Mouse (Mus musculus): Measurements from ENCODE around the gene Rhox4g. TPM values are rescaled to one million over a fixed set of nuclear protein-coding genes. Genes with fewer than 3 reads are reported as not detected.

Rhox4g gene
- not detected for total RNA-seq (2023)

GRCm38 (mm10) chrX:37651227-37651626 lies at the start of gene Rhox4g:
Gene Rhox4g (minus strand): TSS chrX:37651327.

GRCm38 (mm10) chrX:37673177-37673576 lies 22.1 kb upstream of the Rhox4g start, which contains the start of gene Rhox2h:
Gene Rhox2h (minus strand): TSS chrX:37673277.

DNA sequence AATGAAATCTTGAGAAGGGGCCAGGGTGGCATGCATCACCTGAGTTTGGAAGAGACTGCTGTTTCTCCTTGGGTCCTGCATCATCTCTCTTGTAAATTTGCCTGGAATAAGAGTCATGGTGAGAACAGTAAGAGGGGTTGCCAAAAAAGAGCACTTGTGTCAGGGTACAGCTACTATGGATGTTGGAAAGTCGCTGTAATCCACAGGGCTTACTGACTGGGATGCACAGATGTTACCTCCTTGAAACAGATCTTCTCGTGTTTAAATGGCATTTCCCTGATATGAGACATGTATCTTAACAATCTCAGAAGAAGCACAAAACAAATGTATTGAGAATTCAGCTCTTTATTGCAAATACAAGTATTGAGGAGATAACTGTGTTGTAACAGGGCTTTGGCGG lies 17.5 kb upstream of the Rhox4g start, which contains the start of gene Rhox3h:
Gene Rhox3h (minus strand): TSS at position 101 of the 400 bp plus-strand sequence.

GRCm38 (mm10) chrX:37643370-37643769 lies 7.8 kb downstream of the Rhox4g start, which contains the start of gene Rhox2g:
Gene Rhox2g (minus strand): TSS chrX:37643470.

GRCm38 (mm10) chrX:37628512-37628911 lies 22.6 kb downstream of the Rhox4g start, which contains the start of gene Rhox3g:
Gene Rhox3g (minus strand): TSS chrX:37628612.

GRCm38 (mm10) chrX:37607604-37608003 lies 43.5 kb downstream of the Rhox4g start, which contains the start of gene Rhox4f:
Gene Rhox4f (minus strand): TSS chrX:37607704.

Other genes starting within 250 kb of the Rhox4g start
- gene Rhox2b, start 239.3 kb downstream of the Rhox4g start, total RNA-seq (2023), result not detected
- gene Rhox4b, start 218.8 kb downstream of the Rhox4g start, total RNA-seq (2023), result not detected
- not detected for gene Rhox2c, start 197.6 kb downstream of the Rhox4g start, total RNA-seq (2023)
- not detected for gene Rhox3c, start 192.7 kb downstream of the Rhox4g start, total RNA-seq (2023)
- not detected for gene Rhox4c, start 171.0 kb downstream of the Rhox4g start, total RNA-seq (2023)
- not detected for gene Rhox2d, start 157.9 kb downstream of the Rhox4g start, total RNA-seq (2023)
- gene Rhox4d, start 137.0 kb downstream of the Rhox4g start, total RNA-seq (2023), result not detected
- gene Rhox2e, start 120.9 kb downstream of the Rhox4g start, total RNA-seq (2023), result not detected
- gene Rhox3e, start 109.3 kb downstream of the Rhox4g start, total RNA-seq (2023), result not detected
- gene Rhox4e, start 93.9 kb downstream of the Rhox4g start, total RNA-seq (2023), result not detected
- gene Rhox2f, start 79.9 kb downstream of the Rhox4g start, total RNA-seq (2023), result not detected
- not detected for gene Rhox3f, start 70.3 kb downstream of the Rhox4g start, total RNA-seq (2023)
- gene Rhox4f, start 43.6 kb downstream of the Rhox4g start, total RNA-seq (2023), result not detected
- not detected for gene Rhox3g, start 22.7 kb downstream of the Rhox4g start, total RNA-seq (2023)
- not detected for gene Rhox2g, start 7.9 kb downstream of the Rhox4g start, total RNA-seq (2023)
- gene Rhox3h, start 17.4 kb upstream of the Rhox4g start, total RNA-seq (2023), result not detected
- not detected for gene Rhox2h, start 21.9 kb upstream of the Rhox4g start, total RNA-seq (2023)
- not detected for gene Rhox5, start 153.5 kb upstream of the Rhox4g start, total RNA-seq (2023)
- not detected for gene Rhox6, start 175.6 kb upstream of the Rhox4g start, total RNA-seq (2023)
- not detected for gene Rhox7a, start 180.4 kb upstream of the Rhox4g start, total RNA-seq (2023)
- not detected for gene Rhox8, start 227.6 kb upstream of the Rhox4g start, total RNA-seq (2023)
- not detected for gene Rhox7b, start 245.9 kb upstream of the Rhox4g start, total RNA-seq (2023)

Measured in CD4-positive naive resting alpha-beta T cell, adult 57 days (primary cell).